Mouse (Mus musculus) CD4-positive helper T cell, adult 2 months (primary cell): ENCODE measurements around the gene C4b.
"Not testable (repeated sequence)": the region's sequence is repeated elsewhere in the genome, so short reads cannot be mapped to it uniquely, and the experiment has no call there.

ENCODE experiments used
- DNase-seq: peaks from one replicate; pipeline ENCODE4 v3.0.0-alpha.2; 2012; ENCODE audit warnings: low read depth, missing footprints, low spot score

C4b gene

GRCm38 (mm10) chr17:34706476-34706875 is 37.2 kb downstream of the C4b start:
- not testable (repeated sequence) for DNase-seq

- DNase-seq = no peak
Measured at GRCm38 (mm10) chr17:34700671-34701071, 43.0 kb downstream of the C4b start.

GRCm38 (mm10) chr17:34699575-34700408 is 43.9 kb downstream of the C4b start:
- no peak for DNase-seq

- no peak for DNase-seq
Measured at GRCm38 (mm10) chr17:34692906-34693305, 50.8 kb downstream of the C4b start.

- no peak for DNase-seq
Measured at GRCm38 (mm10) chr17:34690458-34690857, 53.2 kb downstream of the C4b start.

- no peak for DNase-seq
Measured at GRCm38 (mm10) chr17:34688889-34689288, 54.8 kb downstream of the C4b start.

DNA sequence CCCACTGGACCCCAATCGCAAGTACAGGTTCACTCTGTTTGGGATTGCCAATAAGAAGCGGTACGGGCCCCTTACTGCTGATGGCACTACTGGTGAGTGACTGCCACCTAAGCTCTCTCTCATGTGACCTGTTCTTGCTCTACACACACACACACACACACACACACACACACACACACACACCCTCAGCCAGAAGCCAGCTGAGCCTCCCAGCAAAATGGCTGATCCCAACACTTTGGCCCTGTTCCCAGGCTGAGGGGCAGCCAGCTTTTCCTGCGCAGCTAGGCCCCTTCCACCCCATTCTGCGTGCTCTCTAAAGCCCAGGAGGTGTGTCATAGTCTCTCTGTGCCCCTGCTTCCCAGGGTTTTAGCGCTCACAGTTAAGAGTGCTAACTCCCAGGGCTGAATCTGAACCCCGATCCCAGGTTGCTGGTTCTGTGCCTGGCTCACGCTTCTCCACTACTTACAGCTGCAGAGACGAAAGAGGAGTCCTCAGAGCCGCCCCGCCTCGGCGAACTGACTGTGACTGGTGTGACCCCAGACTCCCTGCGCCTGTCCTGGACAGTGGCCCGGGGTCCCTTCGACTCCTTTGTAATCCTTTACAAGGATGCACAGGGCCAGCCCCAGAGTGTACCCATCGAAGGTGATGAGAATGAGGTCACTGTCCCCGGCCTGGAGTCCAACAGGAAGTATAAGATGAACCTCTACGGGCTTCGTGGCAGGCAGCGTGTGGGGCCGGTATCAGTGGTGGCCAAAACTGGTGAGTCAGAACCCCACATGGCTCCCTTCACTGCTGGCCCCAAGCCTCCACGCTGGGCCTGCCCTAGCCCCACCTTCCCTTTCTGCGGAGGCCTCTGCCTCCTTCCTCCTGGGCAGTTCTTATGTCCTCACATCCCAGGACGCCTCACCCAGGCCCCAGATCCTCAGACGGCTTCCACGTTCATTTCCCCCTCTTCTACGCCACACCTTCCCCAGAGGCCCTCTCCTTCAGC is 58.3 kb downstream of the C4b start:
- DNase-seq = no peak

- DNase-seq = no peak
Measured at GRCm38 (mm10) chr17:34684253-34684893, 59.3 kb downstream of the C4b start.

DNA sequence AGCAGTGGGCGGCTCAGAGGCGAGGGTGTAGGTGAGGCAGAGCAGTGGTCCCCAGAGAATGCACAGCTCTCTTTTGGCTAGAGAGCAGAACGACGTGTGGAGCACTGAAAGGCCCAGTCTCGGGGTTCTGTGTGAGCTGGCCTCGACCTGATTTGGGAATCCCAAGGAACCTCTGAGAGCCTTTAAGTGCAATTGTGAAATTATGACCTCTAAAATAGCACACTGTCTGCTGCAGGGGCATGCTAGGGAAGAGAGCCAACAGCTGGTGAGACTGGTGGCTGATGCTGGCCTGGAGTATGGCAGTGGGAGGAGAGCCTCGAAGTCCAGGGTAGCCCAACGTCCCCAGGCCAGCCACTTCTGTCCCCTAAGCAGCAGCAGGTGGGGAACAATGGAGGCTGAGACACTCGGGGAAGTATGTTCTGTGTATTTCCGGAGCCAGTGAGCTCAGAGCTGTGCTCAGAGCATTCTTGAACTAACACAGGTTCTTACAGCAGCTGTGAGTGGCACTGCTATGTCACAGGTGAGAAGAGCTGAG is 59.9 kb downstream of the C4b start:
- no peak for DNase-seq

GRCm38 (mm10) chr17:34683179-34683578 is 60.5 kb downstream of the C4b start:
- DNase-seq = no peak

DNA sequence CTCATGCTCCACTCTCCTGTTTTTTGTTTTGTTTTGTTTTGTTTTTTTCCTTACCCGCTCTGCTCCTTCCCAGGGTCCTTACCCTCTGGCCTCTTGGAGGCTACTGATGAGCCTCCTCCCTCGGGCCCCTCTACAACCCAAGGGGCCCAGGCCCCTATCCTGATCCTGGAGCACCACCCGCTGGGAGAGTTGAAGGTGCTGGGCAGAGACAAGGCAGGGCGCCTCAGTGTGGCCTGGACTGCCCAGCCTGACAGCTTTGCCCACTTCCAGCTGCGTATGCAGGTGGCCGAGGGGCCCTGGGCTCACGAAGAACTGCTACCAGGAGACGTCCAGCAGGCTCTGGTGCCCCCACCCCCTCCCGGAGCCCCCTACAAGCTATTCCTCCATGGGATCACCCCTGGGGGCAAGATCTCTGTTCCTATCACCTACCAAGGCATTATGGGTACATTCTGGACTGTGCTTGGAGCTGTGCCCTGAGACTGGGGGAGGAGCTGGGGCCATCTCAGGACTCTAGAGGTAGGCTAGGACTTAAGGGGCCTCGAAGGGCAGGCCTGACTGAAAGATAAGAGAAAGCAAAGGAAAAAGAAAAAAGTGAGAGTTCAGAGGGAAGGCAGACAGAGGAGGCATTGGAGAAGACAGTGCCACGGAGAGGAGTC is 61.7 kb downstream of the C4b start:
- DNase-seq = no peak

DNA sequence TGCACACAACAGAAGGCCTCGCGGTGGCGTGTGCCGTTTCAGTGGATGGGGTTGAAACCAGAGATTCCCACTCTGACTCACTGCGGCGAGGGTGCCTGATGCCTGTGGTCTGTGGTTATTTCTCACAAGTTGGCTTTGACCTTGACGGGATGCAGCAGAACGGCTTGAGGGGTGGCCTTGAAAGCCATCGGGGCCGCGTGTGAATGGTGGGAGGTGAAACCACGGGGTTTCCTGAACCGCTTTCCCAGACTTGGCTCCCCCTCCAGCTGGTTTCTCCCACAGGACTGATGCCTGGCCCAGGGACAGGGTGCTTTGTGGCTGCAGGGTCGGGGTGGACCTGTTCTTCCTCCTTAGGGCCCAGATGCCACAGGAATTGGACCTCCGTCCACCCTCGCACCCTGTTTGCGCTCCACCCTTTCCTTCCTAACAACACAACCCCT is 62.5 kb downstream of the C4b start:
- peak; percentile 65 for DNase-seq

DNA sequence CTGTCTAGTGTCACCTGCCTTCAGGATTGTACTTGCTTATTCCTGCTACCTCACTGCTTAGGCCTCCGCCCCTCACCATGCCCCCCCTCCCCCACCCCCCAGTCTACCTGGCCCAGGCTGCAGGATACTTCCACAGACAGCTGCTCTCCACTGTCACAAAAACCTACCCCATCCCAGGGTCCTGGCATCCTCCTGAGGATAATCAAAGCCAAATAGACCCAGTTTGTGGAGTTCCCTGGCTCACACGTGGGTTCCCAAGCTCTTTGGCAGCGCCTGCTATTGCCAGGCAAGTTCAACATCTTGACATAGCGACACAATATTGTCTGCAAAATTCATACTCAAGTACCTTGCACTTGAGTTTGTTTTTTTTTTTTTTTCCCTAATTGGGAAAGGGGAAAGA is 63.1 kb downstream of the C4b start:
- DNase-seq = peak; percentile 11

DNA sequence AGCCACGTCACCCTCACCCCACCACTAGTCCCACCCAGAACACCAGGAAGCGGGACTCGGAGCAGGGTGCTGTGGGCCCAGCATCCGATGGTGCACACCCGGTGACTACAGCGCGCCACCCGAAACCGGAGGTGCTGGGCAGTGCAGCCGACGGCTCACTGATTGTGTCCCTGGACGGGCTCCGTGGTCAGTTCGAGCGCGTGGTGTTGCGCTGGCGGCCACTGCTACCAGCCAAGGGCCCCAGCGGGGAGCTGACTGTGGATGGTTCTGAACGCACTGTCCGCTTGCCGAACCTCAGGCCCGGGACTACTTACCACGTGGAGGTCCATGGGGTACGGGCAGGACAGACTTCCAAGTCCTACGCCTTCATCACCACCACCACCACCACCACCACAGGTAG is 63.5 kb downstream of the C4b start:
- no peak for DNase-seq
